Mouse (Mus musculus) liver, adult 2 months (tissue): ENCODE measurements at regions not wholly inside any gene's neighbourhood (a gene's known extent, or its start where the extent isn't known, plus 50 kb on each side); places are given as distances from the start of the nearest gene placed in this dataset.

Experiments
- CTCF ChIP-seq: fragments of 200-500 bp; IDR thresholded peaks from 2 replicates; pipeline ENCODE4 v1.5.1; 2011; ENCODE audit warnings: low read depth, low read length, control low read depth
- POLR2A ChIP-seq: fragments of 200-500 bp; IDR thresholded peaks from 2 replicates; pipeline ENCODE4 v1.6.1; 2011; ENCODE audit warnings: low read length, control low read depth; ENCODE audit not compliant: insufficient read depth; ENCODE audit errors: extremely low read depth

- TF ChIP-seq CTCF (no peak), POLR2A (no peak)
Measured at GRCm38 (mm10) chr12:68584786-68585523, 574.0 kb downstream of the Rps29 start.
